Mouse (Mus musculus) lung, postnatal 0 days (tissue): ENCODE measurements around the gene Slc44a1.

Experiments used
- CTCF ChIP-seq: IDR thresholded peaks from 2 replicates; pipeline ENCODE4 v1.5.1; 2016; ENCODE audit warnings: antibody characterized with exemption, mild to moderate bottlenecking
- EP300 ChIP-seq: IDR thresholded peaks from 2 replicates; pipeline ENCODE4 v1.6.1; 2016; ENCODE audit warnings: antibody characterized with exemption, mild to moderate bottlenecking, control low read depth

DNA sequence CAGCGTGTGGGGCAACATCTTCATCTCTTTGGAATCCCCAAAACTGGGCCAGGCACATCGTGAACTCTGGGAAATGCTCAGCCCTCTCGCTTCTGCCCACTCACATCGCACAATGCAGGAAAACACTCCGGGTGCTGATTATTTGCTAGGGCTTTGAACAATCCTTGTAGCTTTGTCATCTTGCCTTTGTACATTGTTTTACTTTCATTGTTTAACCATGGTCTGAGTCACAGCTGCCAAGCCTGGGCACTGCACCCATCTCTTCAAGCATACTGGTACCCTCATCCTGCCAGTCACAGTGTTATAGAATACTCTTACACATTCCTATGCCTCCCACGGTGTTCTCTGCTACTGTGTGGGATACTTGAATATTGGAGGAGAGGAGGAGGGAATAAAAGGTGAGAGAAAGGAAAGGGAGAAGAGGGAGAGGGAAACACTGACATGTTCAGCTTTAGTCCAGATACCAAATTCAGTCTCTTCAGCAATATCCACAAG, 35.7 kb upstream of the Slc44a1 start:
- no peak for TF ChIP-seq CTCF
- no peak for TF ChIP-seq EP300
